Mouse (Mus musculus): ENCODE results near the gene Tango2.

The Tango2 gene

GRCm38 (mm10) chr16:18347931-18348600, at the start of gene Tango2, which contains the start of gene Arvcf:
TSS of gene Tango2 (minus strand) at chr16:18348103.
TSS of gene Arvcf (plus strand) at chr16:18348182.
- peak; percentile 96 to 99 for DNase-seq

- no peak for DNase-seq
Observed at GRCm38 (mm10) chr16:18396791-18397621, 49.1 kb upstream of the Tango2 start.

GRCm38 (mm10) chr16:18396201-18396600, 48.3 kb upstream of the Tango2 start:
- DNase-seq = peak; percentile 81 to 87

GRCm38 (mm10) chr16:18395620-18396036, 47.7 kb upstream of the Tango2 start:
- DNase-seq = peak; percentile 53 to 67

GRCm38 (mm10) chr16:18394777-18395619, 47.1 kb upstream of the Tango2 start:
- no peak for DNase-seq

GRCm38 (mm10) chr16:18394056-18394455, 46.2 kb upstream of the Tango2 start:
- no peak for DNase-seq

GRCm38 (mm10) chr16:18393595-18393994, 45.7 kb upstream of the Tango2 start:
- no peak for DNase-seq

GRCm38 (mm10) chr16:18392469-18393426, 44.8 kb upstream of the Tango2 start:
- DNase-seq = peak; percentile 78 to 81

- peak in 1 of 2 experiments; percentile 4 for DNase-seq
Observed at GRCm38 (mm10) chr16:18391728-18392127, 43.8 kb upstream of the Tango2 start.

GRCm38 (mm10) chr16:18391127-18391526, 43.2 kb upstream of the Tango2 start:
- DNase-seq = peak; percentile 6 to 7

GRCm38 (mm10) chr16:18390399-18390798, 42.5 kb upstream of the Tango2 start:
- no peak for DNase-seq

GRCm38 (mm10) chr16:18388583-18389435, 40.9 kb upstream of the Tango2 start:
- no peak for DNase-seq

- DNase-seq = peak in 1 of 2 experiments; percentile 6
Observed at GRCm38 (mm10) chr16:18387704-18388582, 40.0 kb upstream of the Tango2 start.

GRCm38 (mm10) chr16:18386972-18387371, 39.1 kb upstream of the Tango2 start:
- DNase-seq = peak in 1 of 2 experiments; percentile 12

- peak in 1 of 2 experiments; percentile 56 for DNase-seq
Observed at GRCm38 (mm10) chr16:18386451-18386850, 38.5 kb upstream of the Tango2 start.

- DNase-seq = no peak
Observed at GRCm38 (mm10) chr16:18385411-18385810, 37.5 kb upstream of the Tango2 start.

GRCm38 (mm10) chr16:18384659-18385058, 36.8 kb upstream of the Tango2 start:
- peak in 1 of 2 experiments; percentile 1 for DNase-seq

- peak in 1 of 2 experiments; percentile 22 for DNase-seq
Observed at GRCm38 (mm10) chr16:18384211-18384610, 36.3 kb upstream of the Tango2 start.

- no peak for DNase-seq
Observed at GRCm38 (mm10) chr16:18383756-18384155, 35.9 kb upstream of the Tango2 start.
